Mouse (Mus musculus): ENCODE data around the gene Uqcrh.

DNA sequence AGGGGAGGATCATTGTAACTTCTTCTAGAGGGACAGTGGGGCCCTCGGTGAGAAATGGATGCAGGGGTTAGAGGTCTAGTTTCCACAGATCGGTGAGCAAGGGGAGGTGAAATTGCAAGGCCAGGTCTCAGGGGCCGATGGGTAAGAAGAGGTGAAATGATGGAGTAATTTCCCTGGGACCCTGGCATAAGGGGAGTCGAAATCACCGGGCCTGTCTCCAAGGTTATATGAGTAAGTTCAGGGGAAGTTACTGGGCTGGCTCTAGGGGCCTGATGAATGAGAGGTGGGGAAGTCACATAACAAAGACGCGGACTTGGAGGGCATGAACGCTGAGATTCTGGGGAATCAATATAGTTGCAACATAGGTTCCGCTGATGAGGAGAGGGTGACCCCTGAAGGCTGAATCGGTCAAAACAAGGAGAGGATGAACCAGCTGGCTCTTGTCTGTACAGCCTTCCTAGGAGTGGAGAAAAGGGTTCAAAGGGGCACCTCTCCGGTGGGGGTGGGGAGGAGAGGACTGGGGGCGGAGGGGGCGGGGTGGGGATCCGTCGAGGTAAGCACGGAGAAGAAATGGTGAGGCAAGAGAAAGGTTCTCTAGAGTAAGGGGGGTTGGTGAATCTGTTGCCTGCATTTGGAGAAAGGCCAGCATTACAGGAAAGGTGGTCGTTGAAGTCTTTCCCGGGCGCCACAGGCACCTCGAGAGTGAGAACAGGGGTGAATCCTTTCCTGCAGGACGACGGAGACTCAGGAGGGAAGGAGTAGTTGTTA lies 22.2 kb downstream of the Uqcrh start:
- TF ChIP-seq CTCF (IDR thresholded peaks at IDR 0.05; ENCODE audit: insufficient read depth, low read depth, low read length), result no peak
- TF ChIP-seq POLR2A (IDR thresholded peaks at IDR 0.05; ENCODE audit: insufficient read depth, low read depth, low read length), result no peak

Data from olfactory bulb, adult 2 months (tissue).